Mouse (Mus musculus) CD8-positive naive resting alpha-beta T cell, adult 2 months (primary cell): ENCODE data around the gene Prl4a1.
"Not testable (repeated sequence)": the region's sequence is repeated elsewhere in the genome, so short reads cannot be mapped to it uniquely, and the experiment has no call there.

ENCODE experiments used
- DNase-seq, 2 experiments: peaks; one replicate each; pipeline ENCODE4 v3.0.0; 2022; ENCODE audit warnings: low read depth in 2 of 2, low spot score in 2 of 2

Prl4a1 gene

GRCm38 (mm10) chr13:28015912-28016311 lies at the start of gene Prl4a1:
Gene Prl4a1, plus strand, starts transcription at chr13:28016212.
- DNase-seq, result no peak

- no peak for DNase-seq
Measured at GRCm38 (mm10) chr13:27972931-27973330, 43.1 kb upstream of the Prl4a1 start.

GRCm38 (mm10) chr13:27974281-27974680 lies 41.7 kb upstream of the Prl4a1 start:
- DNase-seq, result not testable (repeated sequence)

GRCm38 (mm10) chr13:27977646-27978045 lies 38.4 kb upstream of the Prl4a1 start:
- no peak for DNase-seq

GRCm38 (mm10) chr13:27996557-27996956 lies 19.5 kb upstream of the Prl4a1 start:
- not testable (repeated sequence) for DNase-seq

- DNase-seq, result no peak
Measured at GRCm38 (mm10) chr13:28029330-28029729, 13.3 kb downstream of the Prl4a1 start.

GRCm38 (mm10) chr13:28069315-28069714 lies 53.3 kb downstream of the Prl4a1 start:
- DNase-seq, result no peak
